Mouse (Mus musculus) kidney, adult 11 months (tissue): ENCODE measurements around the gene Pcdh10.

ENCODE experiments used
- DNase-seq: peaks from one replicate; pipeline ENCODE4 v3.0.0; 2022

The Pcdh10 gene

DNA sequence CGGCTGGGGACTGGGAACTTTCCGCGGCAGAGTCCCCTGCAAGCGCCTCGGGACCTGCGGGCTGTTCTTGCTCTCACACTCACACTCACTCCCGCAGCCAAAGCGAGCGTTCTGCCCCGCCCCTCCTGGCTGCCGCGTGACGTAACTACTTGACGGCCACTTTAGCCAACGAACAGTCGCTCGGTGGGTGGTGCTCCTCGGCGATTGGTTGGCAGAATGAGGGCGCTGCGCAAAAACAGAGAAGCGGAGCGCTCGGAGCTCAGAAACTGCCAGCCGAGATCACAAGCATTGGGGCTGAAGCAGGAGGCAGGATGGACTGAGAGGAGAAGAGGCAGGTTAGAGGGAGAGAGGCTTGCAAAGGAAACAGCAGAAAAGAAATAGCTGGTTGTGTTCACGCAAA is at the start of gene Pcdh10:
Gene Pcdh10, plus strand, starts transcription at position 254 of the 400 bp plus-strand sequence.
- peak; percentile 86 for DNase-seq

DNA sequence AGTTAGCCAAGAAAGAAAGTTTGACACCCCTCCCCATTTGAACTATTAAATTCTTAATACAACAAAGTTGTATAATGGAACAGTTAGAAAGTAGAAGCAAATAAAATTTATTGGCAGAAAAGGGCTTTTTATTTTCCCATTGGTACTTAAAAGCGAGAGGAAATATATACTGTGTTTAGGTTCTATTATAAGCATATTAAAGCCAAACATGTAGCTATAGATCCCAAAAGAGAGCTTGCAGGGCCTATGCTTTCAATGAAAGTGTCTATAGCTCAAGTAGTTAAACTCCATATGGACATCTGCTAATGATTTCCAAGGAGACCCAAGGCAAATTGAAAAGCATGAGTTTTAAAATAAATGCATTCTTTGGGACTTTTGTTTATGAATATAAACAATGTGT is 22.3 kb upstream of the Pcdh10 start:
- no peak for DNase-seq

DNA sequence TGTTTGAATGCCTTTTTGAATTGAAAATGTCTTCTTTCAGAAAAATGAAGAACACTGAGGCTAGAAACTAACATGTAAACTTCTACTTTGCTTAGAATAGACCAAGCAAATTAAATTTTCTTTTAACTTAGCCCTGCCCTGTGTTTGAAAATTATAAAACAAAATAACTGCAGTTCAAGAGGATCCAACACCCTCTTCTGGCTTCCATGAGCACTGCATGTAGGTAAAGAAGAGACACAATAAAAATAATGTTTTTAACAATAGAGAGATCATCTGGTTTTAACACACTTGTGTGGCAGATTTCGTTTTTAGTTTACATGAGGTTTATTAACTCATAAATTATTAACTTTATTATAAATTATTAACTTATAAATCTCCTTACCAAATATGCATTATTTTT is 9.2 kb upstream of the Pcdh10 start:
- no peak for DNase-seq

DNA sequence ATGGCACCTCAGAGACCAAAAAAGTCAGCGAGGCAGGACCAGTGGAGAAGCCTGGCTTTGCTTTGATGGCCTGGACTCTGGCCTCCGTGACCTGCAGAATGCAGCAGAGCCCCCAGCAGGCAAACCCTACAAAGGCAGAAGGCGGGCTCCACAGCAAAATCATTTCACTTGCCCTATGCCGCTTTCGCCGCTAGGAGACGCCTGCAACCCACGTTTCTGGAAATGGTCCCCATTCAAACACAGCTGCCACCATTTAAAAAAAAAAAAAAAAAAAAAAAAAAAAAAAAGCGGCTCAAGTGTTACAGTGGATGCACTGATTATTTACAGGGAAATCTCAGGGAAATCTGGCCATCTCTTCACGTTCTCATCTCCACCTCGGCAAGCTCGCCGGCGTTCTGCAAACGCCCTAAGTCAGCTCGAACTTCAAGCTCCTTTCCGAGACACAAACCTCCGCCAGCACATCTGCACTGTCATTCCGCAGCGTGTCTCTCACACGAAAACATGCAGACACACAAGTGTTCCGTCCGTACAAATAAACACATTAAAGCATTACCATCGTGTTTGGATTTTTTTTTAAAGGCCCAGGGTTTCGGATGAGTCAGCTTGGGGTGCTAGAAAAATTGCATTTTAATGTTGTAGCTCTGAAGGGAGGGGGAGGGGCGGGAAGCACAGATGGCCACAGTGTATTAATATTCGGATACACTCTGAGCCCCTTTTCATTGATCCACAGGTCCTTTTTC is 2.3 kb upstream of the Pcdh10 start:
- DNase-seq = peak; percentile 34

DNA sequence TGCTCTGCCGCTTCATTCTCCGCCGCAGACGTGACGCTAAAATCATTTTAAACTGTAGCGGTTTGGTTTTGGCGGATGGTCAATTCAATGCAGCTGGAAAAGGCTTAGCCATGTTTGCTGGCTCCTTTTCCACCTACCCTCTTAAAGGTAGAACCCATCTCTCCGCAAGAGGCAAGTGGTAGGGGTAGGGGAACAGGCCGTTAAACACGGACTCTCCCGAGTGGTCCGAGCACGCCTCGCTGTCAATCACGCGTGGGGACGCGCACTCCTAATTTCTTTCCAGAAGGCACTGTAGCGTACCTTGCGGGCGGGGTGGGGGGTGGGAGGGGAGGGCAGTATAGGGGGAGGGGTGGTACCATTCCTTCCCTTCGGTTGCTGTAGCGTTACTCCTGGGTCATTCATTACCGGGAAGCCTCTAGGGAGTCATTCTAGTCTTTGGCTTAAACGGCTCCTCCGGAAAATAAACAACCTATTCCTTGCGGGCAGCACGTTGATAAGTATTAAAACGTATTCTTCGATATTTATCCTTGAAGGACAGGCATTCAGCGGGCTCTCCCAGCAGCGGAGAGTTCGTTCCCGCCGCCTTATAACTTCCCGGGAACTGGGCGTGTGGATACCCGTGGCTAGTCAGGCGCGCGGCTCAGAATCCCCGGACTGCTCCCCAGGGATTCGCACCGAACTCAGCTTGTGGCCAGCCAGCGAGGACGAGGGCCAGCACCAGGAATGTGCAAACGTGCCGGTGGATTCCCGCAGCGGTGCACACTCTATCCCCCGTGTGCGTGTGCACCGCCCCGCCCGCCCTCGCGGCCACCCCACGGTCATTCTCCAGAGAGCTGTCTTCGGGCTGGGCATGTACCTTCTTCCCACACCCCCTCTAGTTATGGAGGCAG is 1.5 kb upstream of the Pcdh10 start:
- no peak for DNase-seq

DNA sequence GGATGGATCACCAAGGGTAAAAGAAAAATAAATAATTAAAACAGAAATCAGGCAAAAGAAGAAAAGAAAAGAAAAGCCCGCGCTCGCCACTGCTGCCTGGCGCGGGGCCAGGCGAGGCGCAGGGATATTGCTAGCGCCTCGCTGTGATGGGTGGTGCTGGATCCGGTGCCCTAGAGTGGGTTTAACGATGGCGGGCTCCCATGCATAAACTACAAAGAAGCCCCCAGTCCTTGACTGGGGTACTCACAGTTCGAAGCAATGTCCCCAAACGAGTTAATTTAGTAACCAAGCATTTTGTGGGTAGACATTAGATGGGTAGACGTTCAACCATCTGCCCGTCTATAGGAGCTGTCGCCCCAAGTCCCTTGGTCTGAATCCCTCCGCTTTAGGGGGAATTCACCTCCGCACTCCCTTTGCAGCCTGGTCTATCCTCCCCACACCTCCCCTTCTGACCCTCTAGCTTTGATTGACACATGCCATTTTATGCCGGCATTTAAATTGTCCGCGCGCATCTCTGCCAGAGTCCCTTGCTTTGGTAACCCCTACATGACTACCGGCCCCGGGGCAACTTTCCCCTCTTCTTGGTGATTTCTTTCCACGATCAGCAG is 703 bp upstream of the Pcdh10 start:
- DNase-seq = peak; percentile 2

DNA sequence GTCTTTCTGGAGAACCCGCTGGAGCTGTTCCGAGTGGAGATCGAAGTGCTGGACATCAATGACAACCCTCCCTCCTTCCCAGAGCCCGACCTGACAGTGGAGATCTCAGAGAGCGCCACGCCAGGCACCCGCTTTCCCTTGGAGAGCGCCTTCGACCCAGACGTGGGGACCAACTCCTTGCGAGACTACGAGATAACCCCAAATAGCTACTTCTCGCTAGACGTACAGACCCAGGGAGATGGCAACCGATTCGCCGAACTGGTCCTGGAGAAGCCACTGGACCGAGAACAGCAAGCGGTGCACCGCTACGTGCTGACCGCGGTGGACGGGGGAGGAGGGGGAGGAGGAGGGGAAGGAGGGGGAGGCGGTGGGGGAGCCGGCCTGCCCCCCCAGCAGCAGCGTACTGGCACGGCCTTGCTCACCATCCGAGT is 1.4 kb downstream of the Pcdh10 start:
- DNase-seq = no peak

DNA sequence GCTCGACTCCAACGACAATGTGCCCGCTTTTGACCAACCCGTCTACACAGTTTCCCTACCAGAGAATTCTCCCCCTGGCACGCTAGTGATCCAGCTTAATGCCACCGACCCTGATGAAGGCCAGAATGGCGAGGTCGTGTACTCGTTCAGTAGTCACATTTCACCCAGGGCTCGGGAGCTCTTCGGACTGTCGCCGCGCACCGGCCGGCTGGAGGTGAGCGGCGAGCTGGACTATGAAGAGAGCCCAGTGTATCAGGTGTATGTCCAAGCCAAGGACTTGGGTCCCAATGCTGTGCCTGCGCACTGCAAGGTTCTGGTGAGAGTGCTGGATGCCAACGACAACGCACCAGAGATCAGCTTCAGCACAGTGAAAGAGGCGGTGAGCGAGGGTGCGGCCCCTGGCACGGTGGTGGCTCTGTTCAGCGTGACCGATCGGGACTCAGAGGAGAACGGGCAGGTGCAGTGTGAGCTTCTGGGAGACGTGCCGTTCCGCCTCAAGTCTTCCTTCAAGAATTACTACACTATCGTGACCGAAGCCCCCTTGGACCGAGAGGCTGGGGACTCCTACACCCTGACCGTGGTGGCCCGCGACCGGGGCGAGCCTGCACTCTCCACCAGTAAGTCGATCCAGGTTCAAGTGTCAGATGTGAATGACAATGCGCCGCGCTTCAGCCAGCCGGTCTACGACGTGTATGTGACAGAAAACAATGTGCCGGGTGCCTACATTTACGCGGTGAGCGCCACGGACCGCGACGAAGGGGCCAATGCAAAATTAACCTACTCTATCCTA is 2.0 kb downstream of the Pcdh10 start:
- no peak for DNase-seq

DNA sequence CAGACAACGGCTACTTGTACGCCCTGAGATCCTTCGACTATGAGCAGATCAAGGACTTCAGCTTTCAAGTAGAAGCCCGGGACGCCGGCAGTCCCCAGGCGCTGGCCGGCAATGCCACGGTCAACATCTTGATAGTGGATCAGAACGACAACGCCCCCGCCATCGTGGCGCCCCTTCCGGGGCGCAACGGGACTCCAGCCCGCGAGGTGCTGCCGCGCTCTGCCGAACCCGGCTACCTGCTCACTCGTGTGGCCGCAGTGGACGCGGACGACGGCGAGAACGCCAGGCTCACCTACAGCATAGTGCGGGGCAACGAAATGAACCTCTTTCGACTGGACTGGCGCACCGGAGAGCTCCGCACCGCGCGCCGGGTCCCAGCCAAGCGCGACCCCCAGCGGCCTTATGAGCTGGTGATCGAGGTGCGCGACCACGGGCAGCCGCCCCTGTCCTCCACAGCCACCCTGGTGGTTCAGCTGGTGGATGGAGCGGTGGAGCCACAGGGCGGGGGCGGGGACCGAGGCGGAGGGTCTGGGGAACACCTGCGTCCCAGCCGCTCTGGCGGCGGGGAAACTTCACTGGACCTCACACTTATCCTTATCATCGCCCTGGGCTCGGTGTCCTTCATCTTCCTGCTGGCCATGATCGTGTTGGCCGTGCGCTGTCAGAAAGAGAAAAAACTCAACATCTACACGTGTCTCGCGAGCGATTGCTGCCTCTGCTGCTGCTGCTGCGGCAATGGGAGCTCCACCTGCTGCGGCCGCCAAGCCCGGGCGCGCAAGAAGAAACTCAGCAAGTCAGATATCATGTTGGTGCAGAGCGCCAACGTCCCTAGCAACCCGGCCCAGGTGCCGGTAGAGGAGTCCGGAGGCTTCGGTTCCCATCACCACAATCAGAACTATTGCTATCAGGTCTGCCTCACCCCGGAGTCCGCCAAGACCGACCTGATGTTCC is 2.9 kb downstream of the Pcdh10 start:
- no peak for DNase-seq

DNA sequence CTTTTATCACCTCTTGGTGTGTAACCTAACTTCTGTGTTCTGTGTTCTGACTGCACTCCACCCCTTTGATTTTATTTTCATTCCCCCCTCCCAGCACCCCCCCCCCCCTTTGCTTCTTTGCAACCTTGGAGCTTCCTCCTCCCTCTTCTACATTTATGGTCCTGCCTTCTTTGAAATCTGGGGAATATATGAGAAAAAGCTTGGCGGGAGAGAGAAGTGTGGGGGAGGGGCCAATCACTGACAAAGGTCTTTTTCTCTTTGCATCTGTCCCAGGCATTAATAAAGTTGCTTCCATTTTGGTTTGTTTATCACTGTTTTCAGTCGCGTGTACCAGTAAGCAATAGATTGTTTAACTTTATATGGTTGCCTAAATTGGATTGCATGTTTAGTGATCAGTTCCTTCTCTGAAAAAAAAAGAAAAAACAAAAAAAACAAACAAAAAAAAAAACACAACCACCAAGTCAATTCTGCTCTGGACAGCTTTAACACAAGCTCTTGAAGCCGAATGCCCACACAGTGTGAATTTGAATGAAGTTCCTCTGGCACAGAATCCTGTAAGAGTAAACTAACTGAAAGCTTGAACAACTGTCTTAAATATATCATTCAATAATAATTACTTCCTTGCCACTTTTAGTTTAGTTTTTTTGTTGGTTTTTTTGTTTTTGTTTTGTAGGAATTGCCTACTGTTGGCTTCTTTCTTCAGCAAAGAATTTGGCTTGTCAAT is 4.0 kb downstream of the Pcdh10 start:
- DNase-seq = no peak

DNA sequence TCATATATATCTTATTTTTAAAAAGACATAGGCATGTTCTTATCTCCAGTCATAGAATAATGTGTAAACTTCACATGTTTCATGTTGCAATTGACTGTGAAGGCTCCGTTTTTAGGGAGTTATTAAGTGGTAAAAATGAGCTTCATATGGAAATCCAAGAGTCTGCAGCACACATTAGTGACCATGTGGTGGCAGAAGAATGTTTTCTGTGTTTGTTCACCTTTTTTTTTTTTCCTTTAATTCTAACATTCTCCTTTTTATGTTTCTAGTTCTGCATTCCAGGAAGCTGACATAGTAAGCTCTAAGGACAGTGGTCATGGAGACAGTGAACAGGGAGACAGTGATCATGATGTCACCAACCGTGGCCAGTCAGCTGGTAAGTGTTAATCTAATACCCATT is 5.6 kb downstream of the Pcdh10 start:
- no peak for DNase-seq

DNA sequence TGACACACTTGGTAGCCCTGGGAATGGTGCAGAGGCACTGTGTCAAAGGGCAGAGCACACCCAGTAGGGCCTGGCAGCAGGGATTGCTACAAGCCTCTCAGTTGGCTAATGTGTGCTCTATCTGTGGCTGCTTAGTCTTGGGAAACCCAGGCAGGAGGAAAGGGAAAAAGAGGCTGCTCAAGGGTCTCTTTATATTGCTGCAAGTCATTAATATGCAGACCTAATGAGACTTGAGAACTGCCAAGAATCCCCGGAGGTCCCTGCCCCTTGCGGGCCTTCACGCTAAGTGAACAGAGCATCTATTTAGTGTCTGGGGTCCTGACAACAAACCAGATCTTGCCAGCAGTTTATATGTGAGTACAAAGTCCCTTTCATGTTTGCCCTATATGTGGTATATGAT is 6.8 kb downstream of the Pcdh10 start:
- DNase-seq = no peak

DNA sequence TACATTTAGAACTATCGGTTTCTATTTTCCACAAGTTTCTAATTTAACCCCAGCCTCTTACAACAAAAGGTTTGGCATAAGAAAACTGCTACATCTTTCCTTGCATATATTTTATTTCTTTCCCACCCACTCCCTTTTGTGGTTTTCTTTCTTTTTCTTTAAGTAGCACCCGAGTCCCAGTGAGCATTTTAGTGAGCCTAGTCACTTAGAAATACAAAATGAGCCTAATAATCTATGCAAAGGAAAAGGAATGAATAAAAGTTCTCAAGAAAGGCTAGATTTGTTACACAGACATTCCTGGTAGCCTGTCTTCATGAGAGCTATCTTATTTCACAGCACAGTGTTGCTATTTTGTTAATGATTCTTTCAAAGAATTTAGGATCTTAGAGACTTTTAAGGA is 7.3 kb downstream of the Pcdh10 start:
- no peak for DNase-seq

DNA sequence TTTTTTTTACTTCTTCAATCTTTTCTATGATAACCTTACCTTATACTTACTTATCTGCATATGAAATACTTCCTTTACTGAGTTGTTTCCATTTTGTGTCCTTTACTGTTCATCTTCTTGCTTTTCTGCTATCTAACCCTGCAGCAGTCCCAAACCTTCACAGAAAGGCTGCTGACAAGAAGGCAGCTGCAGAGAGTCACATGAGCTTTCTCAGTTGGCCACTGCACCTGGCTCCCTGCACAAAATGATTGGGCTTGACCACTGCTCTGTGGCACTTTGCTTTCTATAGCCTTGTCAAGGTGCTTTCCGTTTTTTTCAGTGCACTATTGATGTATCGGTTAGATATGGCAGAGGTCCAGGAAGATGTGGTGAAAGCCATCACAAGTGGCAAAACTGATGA is 8.3 kb downstream of the Pcdh10 start:
- DNase-seq = no peak

DNA sequence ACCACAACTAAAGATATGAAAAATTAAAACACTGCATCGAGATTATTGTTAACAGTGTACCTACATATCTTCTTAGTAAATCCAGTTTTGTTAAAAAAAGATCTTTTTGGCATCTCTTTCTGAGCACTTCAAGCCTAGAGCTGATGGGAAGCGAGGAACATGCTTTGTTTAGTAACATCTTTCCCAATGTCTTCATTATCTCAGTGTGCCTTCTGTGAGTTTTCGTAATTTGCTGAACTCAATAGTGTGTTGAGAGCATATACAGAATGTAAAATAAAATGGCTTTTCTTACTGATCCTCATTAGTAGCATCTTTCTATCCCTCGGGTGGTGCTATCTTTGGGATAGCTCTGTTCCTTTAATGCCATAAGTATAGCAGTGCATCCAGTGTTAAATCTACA is 18.9 kb downstream of the Pcdh10 start:
- DNase-seq = no peak

DNA sequence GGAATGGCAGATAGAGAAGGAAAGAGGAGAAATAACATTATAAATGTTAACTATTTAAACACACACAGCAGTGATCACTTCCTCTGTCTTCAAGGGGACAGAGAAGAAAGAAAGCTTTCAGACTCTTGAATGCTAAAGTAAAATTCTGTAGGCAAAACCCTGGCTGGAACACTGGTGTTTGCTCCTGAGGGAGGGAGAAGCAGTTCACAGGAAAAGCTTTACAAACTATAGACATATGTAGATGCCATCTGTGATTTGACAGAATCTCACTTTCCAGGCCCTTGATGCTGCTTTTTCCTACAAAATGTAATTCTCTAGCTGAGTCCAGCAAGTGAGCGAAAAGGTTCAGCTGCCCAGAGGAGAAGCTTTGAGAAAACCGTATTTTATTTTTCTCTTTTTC is 25.0 kb downstream of the Pcdh10 start:
- no peak for DNase-seq

DNA sequence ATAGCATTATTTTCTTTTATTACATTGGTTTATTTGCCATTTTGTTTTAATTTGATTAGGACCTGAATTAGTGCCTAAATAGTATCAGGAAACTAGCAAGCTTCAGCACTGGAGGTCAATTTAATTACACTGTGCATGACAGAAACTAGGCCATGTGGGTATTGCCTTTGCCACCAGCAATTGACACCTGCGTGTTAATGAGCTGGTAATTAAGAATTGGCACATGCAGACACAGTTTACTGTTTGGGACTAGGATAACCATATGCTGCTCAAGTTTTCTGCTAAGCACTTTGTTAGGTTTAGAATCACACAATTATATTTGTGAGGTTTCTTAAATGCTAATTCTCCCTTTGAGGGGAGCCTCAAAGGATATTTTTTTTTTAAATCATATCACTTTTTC is 53.5 kb downstream of the Pcdh10 start:
- DNase-seq = no peak

DNA sequence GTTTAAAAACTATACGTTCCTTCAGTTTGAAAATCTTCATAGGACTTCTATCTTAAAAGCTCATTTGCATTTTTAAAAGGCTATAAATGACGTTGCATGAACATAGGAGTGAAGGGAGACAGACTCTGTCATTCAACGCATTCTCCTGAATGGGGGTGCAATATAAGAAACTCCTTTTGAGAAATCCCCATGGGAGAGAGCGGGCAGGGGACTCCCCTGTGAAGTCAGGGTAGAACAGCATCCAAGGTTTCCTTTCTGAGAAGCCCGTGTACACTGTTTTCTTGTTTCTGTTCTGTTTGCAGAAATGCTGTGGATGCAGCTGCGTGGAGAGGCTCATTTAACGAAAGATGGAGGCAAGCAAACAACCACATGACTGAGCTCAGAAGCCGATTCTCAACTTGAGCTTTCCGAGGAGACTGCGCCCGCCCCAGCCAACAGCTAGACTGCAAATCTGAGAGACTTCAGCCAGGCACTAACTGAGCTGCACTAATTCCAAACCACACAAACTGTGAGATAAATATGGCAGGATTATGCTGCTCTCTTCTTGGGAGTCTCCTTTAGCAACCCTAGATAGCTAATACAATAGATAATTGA is 54.1 kb downstream of the Pcdh10 start:
- no peak for DNase-seq
